Mouse (Mus musculus) C2C12 (cell line): Measurements from ENCODE around the gene Tmem132a.

Source experiments
- CEBPB ChIP-seq: IDR thresholded peaks from one replicate; pipeline ENCODE4 v1.6.1; 2011; ENCODE audit warnings: low read depth, mild to moderate bottlenecking, control low read depth, moderate library complexity
- CTCF ChIP-seq: IDR thresholded peaks from one replicate; pipeline ENCODE4 v1.5.1; 2011; ENCODE audit not compliant: control insufficient read depth, insufficient read depth, insufficient read length
- MAX ChIP-seq: IDR thresholded peaks from one replicate; pipeline ENCODE4 v1.6.1; 2011; ENCODE audit warnings: mild to moderate bottlenecking, control low read depth
- MYOD1 ChIP-seq: IDR thresholded peaks from one replicate; pipeline ENCODE4 v1.6.1; 2011; ENCODE audit warnings: low read depth; ENCODE audit not compliant: control insufficient read depth, insufficient read length

DNA sequence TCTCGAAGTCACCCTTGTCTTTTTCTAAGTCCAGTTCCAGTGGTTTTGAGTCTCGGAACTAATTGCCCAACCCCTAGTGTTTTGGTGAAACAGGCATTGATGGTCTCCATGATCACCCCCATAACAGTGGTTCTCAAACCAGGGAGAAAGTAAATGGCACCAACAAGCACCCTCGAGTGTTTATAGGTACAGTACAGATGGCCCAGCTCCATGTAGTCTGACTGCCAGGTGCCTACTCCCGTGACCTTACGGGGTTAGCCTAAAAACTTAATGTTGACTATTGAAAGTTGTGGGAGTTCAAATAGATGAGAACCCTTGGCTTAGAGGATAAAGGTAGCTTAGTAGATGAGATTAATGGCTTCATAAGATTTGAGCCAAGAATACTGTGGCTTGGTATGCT, 31.3 kb upstream of the Tmem132a start:
- TF ChIP-seq CTCF (no peak), MAX (no peak), CEBPB (no peak), MYOD1 (no peak)
